Mouse (Mus musculus): ENCODE results near the gene Phf13.

GRCm38 (mm10) chr4:152019073-152019472 is 23.0 kb upstream of the Phf13 start:
- TF ChIP-seq CHD2 (IDR thresholded peaks at IDR 0.05; ENCODE audit: low read depth, low read length), result no peak
- TF ChIP-seq HCFC1 (IDR thresholded peaks at IDR 0.05; ENCODE audit: borderline replicate concordance, insufficient read depth, low read length), result no peak
- TF ChIP-seq ZC3H11A (IDR thresholded peaks at IDR 0.05; ENCODE audit: borderline replicate concordance, low read depth, low read length), result no peak
- TF ChIP-seq ZNF384 (IDR thresholded peaks at IDR 0.05; ENCODE audit: low read depth, low read length), result no peak
- TF ChIP-seq MAFK (IDR thresholded peaks at IDR 0.05; ENCODE audit: insufficient read depth, low read depth, low read length), result no peak

Data from ES-E14 (cell line).